Mouse (Mus musculus) heart, embryonic 11.5 days (tissue): ENCODE results near the gene Wrap53. TPM values are rescaled to one million over a fixed set of nuclear protein-coding genes. Genes with fewer than 3 reads are reported as not detected.

ENCODE experiments used
- ATAC-seq: fragments of 200-750 bp; cut with Nextera tagmentation; replicated peaks from 2 replicates; pipeline ENCODE4 v1.8.0; 2017; ENCODE audit warnings: moderate library complexity; ENCODE audit not compliant: insufficient number of reproducible peaks, low FRiP score, low TSS enrichment
- H3K27ac ChIP-seq: fragments of 300-500 bp; sonication (generic); 2 replicates; pipeline ENCODE4 v1.5.1; 2014; ENCODE audit warnings: mild to moderate bottlenecking, low read depth, low read length
- H3K27me3 ChIP-seq: fragments of 300-500 bp; sonication (generic); 2 replicates; pipeline ENCODE4 v1.6.1; 2014; ENCODE audit warnings: mild to moderate bottlenecking, low read length, mixed read lengths; ENCODE audit not compliant: control insufficient read depth, insufficient read depth
- H3K36me3 ChIP-seq: fragments of 300-500 bp; sonication (generic); 2 replicates; pipeline ENCODE4 v1.6.1; 2014; ENCODE audit warnings: mild to moderate bottlenecking, low read length, moderate library complexity, mixed read lengths; ENCODE audit not compliant: control insufficient read depth, insufficient read depth
- H3K4me1 ChIP-seq: fragments of 300-500 bp; sonication (generic); 2 replicates; pipeline ENCODE4 v1.6.1; 2014; ENCODE audit warnings: low read length; ENCODE audit not compliant: control insufficient read depth, insufficient read depth
- H3K4me2 ChIP-seq: fragments of 300-500 bp; sonication (generic); 2 replicates; pipeline ENCODE4 v1.6.1; 2014; ENCODE audit warnings: mild to moderate bottlenecking, moderate library complexity
- H3K4me3 ChIP-seq: fragments of 300-500 bp; sonication (generic); 2 replicates; pipeline ENCODE4 v1.5.1; 2014; ENCODE audit warnings: low read depth, low read length
- H3K9ac ChIP-seq: fragments of 300-500 bp; sonication (generic); 2 replicates; pipeline ENCODE4 v1.6.1; 2014; ENCODE audit warnings: mild to moderate bottlenecking, low read depth, low read length, moderate library complexity
- H3K9me3 ChIP-seq: fragments of 300-500 bp; sonication (generic); replicated peaks from 2 replicates; pipeline ENCODE4 v1.6.1; 2016; ENCODE audit warnings: low read length; ENCODE audit not compliant: control insufficient read depth
- WGBS: fragments of 180-500 bp; shearing (Covaris S2); extraction: QIAGEN DNeasy Blood & Tissue Kit; methylation state at CpG from one replicate; pipeline ENCODE4 v1.1.7; 2014; ENCODE audit not compliant: insufficient replicate concordance; 5-methylcytosine and 5-hydroxymethylcytosine counted together
- polyA plus RNA-seq: library from polyadenylated mRNA; unstranded; fragments of >200 nt; fragmentation: Nextera tagmentation; extraction: Ambion mirVana; gene quantifications from 2 replicates; pipeline ENCODE4 v1.2.1, GENCODE M21; 2014

The Wrap53 gene
- polyA plus RNA-seq, 1 experiment from 2014 or later, result 20.3 TPM

GRCm38 (mm10) chr11:69557381-69557958 is 22.6 kb downstream of the Wrap53 start:
- Histone ChIP-seq H3K9me3 (no peaks in the 10 kb centered on the region), H3K9ac (no peak overlapping the region), H3K27me3 (peaks cover 6% of the 10 kb centered on the region; the same call in 1 of the 2 replicates), H3K4me2 (peak overlapping the region; percentile 98), H3K4me1 (peaks cover 49% of the 10 kb centered on the region), H3K36me3 (no peaks in the 10 kb centered on the region), H3K4me3 (peak overlapping the region; percentile 74; the same call in 1 of the 2 replicates), H3K27ac (no peak overlapping the region)
- WGBS, result 30% methylated on average over 14 of the region's 14 CpGs
- no peak for ATAC-seq

- Histone ChIP-seq H3K4me2 (no peak overlapping the region), H3K9ac (no peak overlapping the region), H3K9me3 (no peaks in the 10 kb centered on the region), H3K4me1 (peaks cover 24% of the 10 kb centered on the region), H3K36me3 (no peaks in the 10 kb centered on the region), H3K27me3 (0 out of 2 replicates have a peak, but pooled peaks cover 6% of the 10 kb centered on the region), H3K4me3 (no peak overlapping the region), H3K27ac (no peak overlapping the region)
- WGBS, result 65% methylated on average over 5 of the region's 5 CpGs
- no peak for ATAC-seq
Measured at GRCm38 (mm10) chr11:69554539-69555140, 25.4 kb downstream of the Wrap53 start.

- Histone ChIP-seq H3K27ac (no peak overlapping the region), H3K9me3 (no peaks in the 10 kb centered on the region), H3K36me3 (no peaks in the 10 kb centered on the region), H3K4me2 (no peak overlapping the region), H3K9ac (0 out of 2 replicates have a peak overlapping the region, but pooled peaks have one; percentile 12), H3K4me3 (no peak overlapping the region), H3K4me1 (peaks cover 14% of the 10 kb centered on the region), H3K27me3 (peaks cover 18% of the 10 kb centered on the region)
- 40% methylated on average over 2 of the region's 2 CpGs for WGBS
- no peak for ATAC-seq
Measured at GRCm38 (mm10) chr11:69553341-69553721, 26.7 kb downstream of the Wrap53 start.

- Histone ChIP-seq H3K9ac (0 out of 2 replicates have a peak overlapping the region, but pooled peaks have one; percentile 12), H3K9me3 (no peaks in the 10 kb centered on the region), H3K4me2 (no peak overlapping the region), H3K27me3 (peaks cover 21% of the 10 kb centered on the region), H3K4me3 (no peak overlapping the region), H3K36me3 (no peaks in the 10 kb centered on the region), H3K4me1 (peaks cover 9% of the 10 kb centered on the region), H3K27ac (no peak overlapping the region)
- WGBS, result 30% methylated on average over 14 of the region's 14 CpGs
- no peak for ATAC-seq
Measured at GRCm38 (mm10) chr11:69552622-69553340, 27.3 kb downstream of the Wrap53 start.

GRCm38 (mm10) chr11:69551310-69551709 is 28.7 kb downstream of the Wrap53 start:
- Histone ChIP-seq H3K36me3 (no peaks in the 10 kb centered on the region), H3K27ac (no peak overlapping the region), H3K4me1 (peaks cover 8% of the 10 kb centered on the region; the same call in 1 of the 2 replicates), H3K4me3 (no peak overlapping the region), H3K9me3 (no peaks in the 10 kb centered on the region), H3K4me2 (no peak overlapping the region), H3K9ac (no peak overlapping the region), H3K27me3 (peaks cover 23% of the 10 kb centered on the region)
- 75% methylated on average over 4 of the region's 4 CpGs for WGBS
- no peak for ATAC-seq

- Histone ChIP-seq H3K4me1 (peaks cover 8% of the 10 kb centered on the region; the same call in 1 of the 2 replicates), H3K4me3 (no peak within 1 kb of the TSS), H3K9me3 (no peaks in the 10 kb centered on the region), H3K27ac (no peak within 1 kb of the TSS), H3K27me3 (peaks cover 23% of the 10 kb centered on the region), H3K36me3 (no peaks in the 10 kb centered on the region), H3K9ac (no peak within 1 kb of the TSS), H3K4me2 (no peak within 1 kb of the TSS)
- ATAC-seq, result no peak
- WGBS, result 41% methylated on average over 12 of the region's 12 CpGs
Measured at GRCm38 (mm10) chr11:69549060-69549656, 30.9 kb downstream of the Wrap53 start, which contains the start of gene Dnah2. Gene Dnah2, minus strand, starts transcription at chr11:69549110.

GRCm38 (mm10) chr11:69547071-69547470 is 33.0 kb downstream of the Wrap53 start:
- Histone ChIP-seq H3K4me2 (peak overlapping the region; percentile 99), H3K9ac (peak overlapping the region; percentile 70), H3K4me1 (peaks cover 8% of the 10 kb centered on the region; the same call in 1 of the 2 replicates), H3K4me3 (peak overlapping the region; percentile 49), H3K27me3 (peaks cover 23% of the 10 kb centered on the region), H3K36me3 (no peaks in the 10 kb centered on the region), H3K27ac (peak overlapping the region; percentile 42; the same call in 1 of the 2 replicates), H3K9me3 (no peaks in the 10 kb centered on the region)
- no peak for ATAC-seq
- WGBS, result 5% methylated on average over 15 of the region's 15 CpGs

- peak; percentile 64 for ATAC-seq
- peak overlapping the region; percentile 49 for H3K4me3 ChIP-seq
- peaks cover 8% of the 10 kb centered on the region; the same call in 1 of the 2 replicates for H3K4me1 ChIP-seq
- no peaks in the 10 kb centered on the region for H3K36me3 ChIP-seq
- WGBS, result under 1% methylated on average over 44 of the region's 44 CpGs
- H3K9me3 ChIP-seq, result no peaks in the 10 kb centered on the region
- H3K27ac ChIP-seq, result peak overlapping the region; percentile 42
- peak overlapping the region; percentile 99 for H3K4me2 ChIP-seq
- peaks cover 23% of the 10 kb centered on the region for H3K27me3 ChIP-seq
- H3K9ac ChIP-seq, result peak overlapping the region; percentile 70
Measured at GRCm38 (mm10) chr11:69546423-69547053, 33.5 kb downstream of the Wrap53 start.
